Mouse (Mus musculus) E14TG2a.4 (cell line): ENCODE measurements around the gene Pik3r6.

ENCODE experiments used
- H3K27me3 ChIP-seq: 2 replicates; pipeline ENCODE4 v1.6.1; 2014; ENCODE audit warnings: low read length, control low read depth; ENCODE audit not compliant: insufficient read depth
- H3K36me3 ChIP-seq: 2 replicates; pipeline ENCODE4 v1.6.1; 2014; ENCODE audit warnings: low read length, control low read depth; ENCODE audit not compliant: insufficient read depth
- H3K4me1 ChIP-seq: replicated peaks from 2 replicates; pipeline ENCODE4 v1.6.1; 2014; ENCODE audit warnings: low read depth, low read length, control low read depth
- H3K4me3 ChIP-seq: replicated peaks from 2 replicates; pipeline ENCODE4 v1.5.1; 2014; ENCODE audit warnings: mild to moderate bottlenecking, low read length
- H3K9me3 ChIP-seq: 2 replicates; pipeline ENCODE4 v1.6.1; 2014; ENCODE audit warnings: low read length, control low read depth
- CTCF ChIP-seq: conservative IDR thresholded peaks from 2 replicates; pipeline ENCODE4 v1.5.1; 2014; ENCODE audit warnings: low read length
- NANOG ChIP-seq: IDR thresholded peaks from 2 replicates; pipeline ENCODE4 v1.6.1; 2014; ENCODE audit warnings: borderline replicate concordance, low read length, mixed read lengths
- POU5F1 ChIP-seq: IDR thresholded peaks from 2 replicates; pipeline ENCODE4 v1.6.1; 2014; ENCODE audit warnings: low read length, borderline replicate concordance

The Pik3r6 gene

DNA sequence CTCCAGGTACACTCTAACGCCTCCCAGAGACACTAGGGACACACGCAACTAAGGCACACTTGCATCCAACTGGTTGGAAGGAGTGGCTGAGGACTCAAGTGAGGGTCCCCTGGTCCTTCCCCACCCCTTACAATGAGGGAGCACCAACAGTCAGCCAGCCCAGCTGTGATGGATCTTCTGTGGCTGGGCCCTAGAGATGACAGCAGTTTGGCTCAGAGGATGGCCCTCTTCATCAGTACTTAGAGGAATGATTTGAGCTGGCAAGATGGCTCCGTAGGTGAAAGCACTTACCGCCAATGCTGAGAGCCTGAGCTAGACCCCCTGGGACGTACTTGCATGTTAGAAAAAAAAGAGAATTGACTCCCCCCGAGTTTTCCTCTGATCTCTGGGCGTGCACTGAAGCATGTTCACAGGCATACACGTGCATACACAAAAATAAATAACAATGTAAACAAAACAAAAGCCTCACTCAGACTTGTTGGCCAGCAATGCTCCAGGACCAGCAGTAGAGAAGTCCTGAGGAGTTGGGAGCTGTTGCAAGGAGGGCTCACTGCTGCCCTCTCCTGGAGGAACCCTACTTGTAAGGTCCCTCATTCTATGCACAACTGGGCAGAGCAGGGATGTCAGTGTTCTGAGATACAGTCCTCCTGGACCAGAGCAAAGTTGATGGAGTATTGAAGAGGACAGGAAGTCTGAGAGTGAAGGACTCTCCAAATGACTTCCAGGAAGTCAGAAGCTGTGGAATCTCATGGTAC, 86.4 kb downstream of the Pik3r6 start:
- H3K4me3 ChIP-seq, result no peak overlapping the region
- H3K36me3 ChIP-seq, result no peaks in the 10 kb centered on the region
- peak; percentile 71 for TF ChIP-seq CTCF
- no peak for TF ChIP-seq NANOG
- peaks cover 37% of the 10 kb centered on the region for H3K27me3 ChIP-seq
- peaks cover 3% of the 10 kb centered on the region; the same call in 1 of the 2 replicates for H3K4me1 ChIP-seq
- H3K9me3 ChIP-seq, result no peaks in the 10 kb centered on the region

GRCm38 (mm10) chr11:68591708-68592107, 88.9 kb downstream of the Pik3r6 start:
- Histone ChIP-seq H3K4me3 (no peak overlapping the region), H3K36me3 (no peaks in the 10 kb centered on the region), H3K27me3 (peaks cover 44% of the 10 kb centered on the region)

DNA sequence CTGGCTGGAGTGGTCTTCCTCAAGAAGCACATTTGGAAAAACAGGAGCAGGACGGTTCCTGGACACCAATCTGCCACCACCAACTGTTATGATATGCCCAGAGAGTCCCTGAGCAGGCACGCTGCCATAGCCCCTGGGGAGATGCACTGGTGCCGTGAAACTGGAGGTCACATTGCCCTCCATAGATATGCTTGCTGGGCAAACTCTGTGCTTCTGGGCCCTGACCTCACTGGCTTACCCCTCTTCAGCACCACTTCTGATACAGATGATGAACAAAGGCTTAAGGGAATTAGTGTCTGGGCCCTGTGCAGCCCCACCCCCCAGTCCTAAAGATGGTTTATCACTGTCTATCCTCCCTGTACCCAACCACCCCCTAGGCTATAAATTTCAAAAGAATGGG, 90.4 kb downstream of the Pik3r6 start:
- Histone ChIP-seq H3K4me3 (no peak overlapping the region), H3K36me3 (no peaks in the 10 kb centered on the region), H3K9me3 (no peaks in the 10 kb centered on the region), H3K27me3 (peaks cover 44% of the 10 kb centered on the region), H3K4me1 (peaks cover 7% of the 10 kb centered on the region; the same call in 1 of the 2 replicates)
- TF ChIP-seq NANOG (no peak), CTCF (no peak), POU5F1 (no peak)

More at GRCm38 (mm10) chr11:68591708-68592107, 88.9 kb downstream of the Pik3r6 start:
- Histone ChIP-seq H3K4me1 (peaks cover 7% of the 10 kb centered on the region; the same call in 1 of the 2 replicates), H3K9me3 (no peaks in the 10 kb centered on the region)
- no peak for TF ChIP-seq NANOG
- no peak for TF ChIP-seq POU5F1
- TF ChIP-seq CTCF, result no peak

DNA sequence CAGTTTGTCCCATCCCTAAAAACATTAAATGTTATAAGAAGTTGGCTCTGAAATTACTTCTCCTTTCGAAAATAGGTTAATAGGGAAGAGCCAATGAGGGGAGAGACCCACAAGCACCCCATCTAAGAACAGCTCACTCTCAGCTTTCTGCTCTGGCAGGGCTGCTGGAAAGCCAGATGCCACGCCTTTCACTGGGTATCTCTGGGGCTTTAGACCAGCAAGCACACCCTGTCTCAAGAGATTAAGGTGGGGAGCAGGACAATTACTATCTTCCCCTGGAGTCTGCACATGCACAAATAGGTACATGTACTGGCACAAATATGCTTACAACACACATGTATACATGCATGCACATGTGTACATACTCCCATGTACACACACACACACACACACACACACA, 95.1 kb downstream of the Pik3r6 start:
- H3K36me3 ChIP-seq, result no peaks in the 10 kb centered on the region
- H3K9me3 ChIP-seq, result no peaks in the 10 kb centered on the region
- peaks cover 10% of the 10 kb centered on the region; the same call in 1 of the 2 replicates for H3K4me1 ChIP-seq
- H3K27me3 ChIP-seq, result peaks cover 28% of the 10 kb centered on the region
- H3K4me3 ChIP-seq, result no peak overlapping the region
- TF ChIP-seq POU5F1 (no peak), NANOG (no peak), CTCF (no peak)

DNA sequence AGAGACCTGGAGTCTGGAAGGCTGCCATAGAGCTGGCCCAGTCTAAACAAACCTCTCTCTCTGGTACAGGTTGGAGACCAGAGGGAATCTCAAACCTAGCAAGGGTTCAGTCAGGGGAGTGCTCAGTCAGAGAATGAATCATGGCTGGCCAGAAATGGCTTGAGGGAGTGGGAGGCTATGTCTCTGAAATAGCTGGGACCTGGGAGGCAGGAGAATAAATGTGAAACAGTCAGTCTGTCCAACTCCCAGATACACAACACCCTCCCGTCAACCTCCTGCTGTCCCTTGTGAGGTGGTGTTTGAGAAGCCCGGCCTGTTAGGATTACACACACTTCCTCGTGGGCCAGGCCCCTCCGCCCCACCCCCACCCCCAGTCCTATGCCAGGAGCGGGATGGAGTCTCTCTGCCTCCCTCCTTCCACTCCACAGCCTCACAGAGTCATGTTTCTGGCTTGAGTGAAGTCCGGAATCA, 97.8 kb downstream of the Pik3r6 start:
- no peaks in the 10 kb centered on the region for H3K36me3 ChIP-seq
- 0 out of 2 replicates have a peak, but pooled peaks cover 3% of the 10 kb centered on the region for H3K4me1 ChIP-seq
- H3K9me3 ChIP-seq, result peaks cover 12% of the 10 kb centered on the region
- TF ChIP-seq CTCF (no peak), POU5F1 (no peak), NANOG (no peak)
- peaks cover 20% of the 10 kb centered on the region; the same call in 1 of the 2 replicates for H3K27me3 ChIP-seq
- no peak overlapping the region for H3K4me3 ChIP-seq

GRCm38 (mm10) chr11:68601486-68601991, 98.7 kb downstream of the Pik3r6 start:
- Histone ChIP-seq H3K27me3 (peaks cover 14% of the 10 kb centered on the region; the same call in 1 of the 2 replicates), H3K4me1 (0 out of 2 replicates have a peak, but pooled peaks cover 3% of the 10 kb centered on the region), H3K9me3 (peaks cover 12% of the 10 kb centered on the region), H3K4me3 (no peak overlapping the region), H3K36me3 (no peaks in the 10 kb centered on the region)
- no peak for TF ChIP-seq NANOG
- no peak for TF ChIP-seq CTCF
- no peak for TF ChIP-seq POU5F1
